Mouse (Mus musculus) cortical plate, adult 2 months (tissue): ENCODE measurements around the gene Adam15.

Source experiments
- CTCF ChIP-seq: fragments of 200-500 bp; IDR thresholded peaks from 2 replicates; pipeline ENCODE4 v1.5.1; 2011; ENCODE audit warnings: mild to moderate bottlenecking, control low read depth, low read length; ENCODE audit not compliant: insufficient read depth; ENCODE audit errors: extremely low read depth
- POLR2A ChIP-seq: fragments of 200-500 bp; IDR thresholded peaks from 2 replicates; pipeline ENCODE4 v1.6.1; 2011; ENCODE audit warnings: mild to moderate bottlenecking, low read length, control low read depth; ENCODE audit not compliant: insufficient read depth; ENCODE audit errors: extremely low read depth

DNA sequence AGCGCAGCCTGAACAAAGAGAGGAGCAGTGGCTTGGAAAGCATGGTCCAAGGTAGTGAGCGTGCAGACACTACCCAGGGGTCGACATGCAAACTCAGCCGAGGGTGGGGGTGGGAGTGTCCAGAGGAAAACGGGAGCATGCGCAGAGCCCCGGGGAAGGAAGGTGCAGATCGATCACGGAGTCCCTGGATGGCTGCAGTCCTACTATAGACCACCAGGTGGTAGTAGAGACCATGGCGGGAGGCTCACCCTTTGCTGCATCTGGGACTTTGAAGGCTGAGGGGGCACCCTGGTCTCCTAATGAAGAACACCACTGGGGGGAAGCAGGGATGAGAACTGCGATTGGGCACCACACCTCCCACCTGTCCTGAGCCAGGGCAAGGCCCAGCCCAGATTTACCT, 9.3 kb downstream of the Adam15 start:
- TF ChIP-seq CTCF, result peak; percentile 93
- TF ChIP-seq POLR2A, result no peak
